Mouse (Mus musculus): ENCODE measurements around the gene Alcam. TPM values are rescaled to one million over a fixed set of nuclear protein-coding genes. Genes with fewer than 3 reads are reported as not detected.

The Alcam gene
- polyA plus RNA-seq (2016; fragmentation: Nextera tagmentation; extraction: Ambion mirVana): 36.4 and 38.6 TPM in 2 replicates

GRCm38 (mm10) chr16:52453971-52454514, at the start of gene Alcam:
Gene Alcam, minus strand, starts transcription at chr16:52454074.
- Histone ChIP-seq H3K4me3 (peak within 1 kb of the TSS; percentile 44), H3K27me3 (peaks cover 13% of the 10 kb centered on the region; the same call in 1 of the 2 replicates), H3K9me3 (replicated peaks) (no peaks in the 10 kb centered on the region), H3K4me1 (peaks cover 29% of the 10 kb centered on the region), H3K27ac (peak within 1 kb of the TSS; percentile 35; the same call in 1 of the 2 replicates), H3K36me3 (no peaks in the 10 kb centered on the region), H3K9ac (peak within 1 kb of the TSS; percentile 45), H3K4me2 (replicated peaks) (peak within 1 kb of the TSS; percentile 84)
- no peak for ATAC-seq (ENCODE audit: low FRiP score)
- WGBS: 3% methylated on average over 14 of the region's 14 CpGs

- no peaks in the 10 kb centered on the region for H3K9me3 ChIP-seq (replicated peaks)
- no peaks in the 10 kb centered on the region for H3K4me1 ChIP-seq
- WGBS: 83% methylated on average over 4 of the region's 4 CpGs
- H3K36me3 ChIP-seq: no peaks in the 10 kb centered on the region
- H3K27ac ChIP-seq: no peak overlapping the region
- H3K27me3 ChIP-seq: no peaks in the 10 kb centered on the region
- H3K4me3 ChIP-seq: no peak overlapping the region
- H3K9ac ChIP-seq: no peak overlapping the region
- H3K4me2 ChIP-seq (replicated peaks): no peak overlapping the region
- no peak for ATAC-seq (ENCODE audit: low FRiP score)
Measured at GRCm38 (mm10) chr16:52498757-52499335, 45.0 kb upstream of the Alcam start.

- WGBS: 75% methylated on average over 1 of the region's 1 CpGs
Measured at GRCm38 (mm10) chr16:52490542-52490941, 36.7 kb upstream of the Alcam start.

GRCm38 (mm10) chr16:52474235-52474634, 20.4 kb upstream of the Alcam start:
- ATAC-seq (ENCODE audit: low FRiP score): no peak

More at GRCm38 (mm10) chr16:52490542-52490941, 36.7 kb upstream of the Alcam start:
- ATAC-seq (ENCODE audit: low FRiP score): no peak
- Histone ChIP-seq H3K9ac (no peak overlapping the region), H3K27me3 (no peaks in the 10 kb centered on the region), H3K4me3 (no peak overlapping the region), H3K27ac (no peak overlapping the region), H3K36me3 (no peaks in the 10 kb centered on the region), H3K4me2 (replicated peaks) (no peak overlapping the region), H3K4me1 (no peaks in the 10 kb centered on the region), H3K9me3 (replicated peaks) (no peaks in the 10 kb centered on the region)

GRCm38 (mm10) chr16:52473089-52473488, 19.2 kb upstream of the Alcam start:
- WGBS: 92% methylated on average over 2 of the region's 2 CpGs
- H3K4me1 ChIP-seq: no peaks in the 10 kb centered on the region
- H3K27ac ChIP-seq: no peak overlapping the region
- H3K36me3 ChIP-seq: no peaks in the 10 kb centered on the region
- no peak for ATAC-seq (ENCODE audit: low FRiP score)
- no peaks in the 10 kb centered on the region for H3K9me3 ChIP-seq (replicated peaks)
- H3K4me3 ChIP-seq: no peak overlapping the region
- H3K27me3 ChIP-seq: no peaks in the 10 kb centered on the region
- H3K9ac ChIP-seq: no peak overlapping the region
- H3K4me2 ChIP-seq (replicated peaks): no peak overlapping the region

More at GRCm38 (mm10) chr16:52474235-52474634, 20.4 kb upstream of the Alcam start:
- Histone ChIP-seq H3K27ac (no peak overlapping the region), H3K9me3 (replicated peaks) (no peaks in the 10 kb centered on the region), H3K9ac (no peak overlapping the region), H3K4me3 (no peak overlapping the region), H3K4me1 (no peaks in the 10 kb centered on the region), H3K4me2 (replicated peaks) (no peak overlapping the region), H3K27me3 (no peaks in the 10 kb centered on the region), H3K36me3 (no peaks in the 10 kb centered on the region)
- WGBS: 83% methylated on average over 4 of the region's 4 CpGs

GRCm38 (mm10) chr16:52472635-52473034, 18.8 kb upstream of the Alcam start:
- Histone ChIP-seq H3K4me1 (no peaks in the 10 kb centered on the region), H3K27me3 (no peaks in the 10 kb centered on the region), H3K9ac (no peak overlapping the region), H3K27ac (no peak overlapping the region), H3K4me3 (no peak overlapping the region), H3K36me3 (no peaks in the 10 kb centered on the region), H3K4me2 (replicated peaks) (no peak overlapping the region), H3K9me3 (replicated peaks) (no peaks in the 10 kb centered on the region)
- 92% methylated on average over 3 of the region's 3 CpGs for WGBS
- ATAC-seq (ENCODE audit: low FRiP score): no peak

GRCm38 (mm10) chr16:52472059-52472458, 18.2 kb upstream of the Alcam start:
- no peak overlapping the region for H3K27ac ChIP-seq
- H3K9ac ChIP-seq: no peak overlapping the region
- H3K4me3 ChIP-seq: no peak overlapping the region
- H3K4me1 ChIP-seq: no peaks in the 10 kb centered on the region
- ATAC-seq (ENCODE audit: low FRiP score): no peak
- no peaks in the 10 kb centered on the region for H3K9me3 ChIP-seq (replicated peaks)
- H3K4me2 ChIP-seq (replicated peaks): no peak overlapping the region
- H3K36me3 ChIP-seq: no peaks in the 10 kb centered on the region
- H3K27me3 ChIP-seq: no peaks in the 10 kb centered on the region

- WGBS: 75% methylated on average over 2 of the region's 2 CpGs
- H3K9ac ChIP-seq: no peak overlapping the region
- H3K27ac ChIP-seq: no peak overlapping the region
- H3K36me3 ChIP-seq: no peaks in the 10 kb centered on the region
- no peak overlapping the region for H3K4me3 ChIP-seq
- H3K4me1 ChIP-seq: no peaks in the 10 kb centered on the region
- H3K4me2 ChIP-seq (replicated peaks): no peak overlapping the region
- H3K9me3 ChIP-seq (replicated peaks): no peaks in the 10 kb centered on the region
- no peak for ATAC-seq (ENCODE audit: low FRiP score)
- H3K27me3 ChIP-seq: no peaks in the 10 kb centered on the region
Measured at GRCm38 (mm10) chr16:52470881-52471280, 17.0 kb upstream of the Alcam start.

- Histone ChIP-seq H3K36me3 (no peaks in the 10 kb centered on the region), H3K4me1 (no peaks in the 10 kb centered on the region), H3K4me3 (no peak overlapping the region), H3K27ac (no peak overlapping the region), H3K4me2 (replicated peaks) (no peak overlapping the region), H3K27me3 (no peaks in the 10 kb centered on the region), H3K9me3 (replicated peaks) (no peaks in the 10 kb centered on the region), H3K9ac (no peak overlapping the region)
- ATAC-seq (ENCODE audit: low FRiP score): no peak
- 84% methylated on average over 3 of the region's 3 CpGs for WGBS
Measured at GRCm38 (mm10) chr16:52470226-52470625, 16.4 kb upstream of the Alcam start.

- H3K36me3 ChIP-seq: no peaks in the 10 kb centered on the region
- H3K9me3 ChIP-seq (replicated peaks): no peaks in the 10 kb centered on the region
- no peaks in the 10 kb centered on the region for H3K4me1 ChIP-seq
- H3K4me2 ChIP-seq (replicated peaks): no peak overlapping the region
- no peak overlapping the region for H3K4me3 ChIP-seq
- ATAC-seq (ENCODE audit: low FRiP score): no peak
- no peak overlapping the region for H3K9ac ChIP-seq
- no peaks in the 10 kb centered on the region for H3K27me3 ChIP-seq
- no peak overlapping the region for H3K27ac ChIP-seq
Measured at GRCm38 (mm10) chr16:52468426-52468825, 14.6 kb upstream of the Alcam start.

GRCm38 (mm10) chr16:52466770-52467169, 12.9 kb upstream of the Alcam start:
- 80% methylated on average over 6 of the region's 6 CpGs for WGBS
- H3K27me3 ChIP-seq: no peaks in the 10 kb centered on the region
- ATAC-seq (ENCODE audit: low FRiP score): no peak
- no peak overlapping the region for H3K4me2 ChIP-seq (replicated peaks)
- H3K9me3 ChIP-seq (replicated peaks): no peaks in the 10 kb centered on the region
- no peak overlapping the region for H3K27ac ChIP-seq
- H3K4me3 ChIP-seq: no peak overlapping the region
- no peaks in the 10 kb centered on the region for H3K4me1 ChIP-seq
- H3K36me3 ChIP-seq: no peaks in the 10 kb centered on the region
- H3K9ac ChIP-seq: no peak overlapping the region

- Histone ChIP-seq H3K27ac (no peak overlapping the region), H3K4me1 (no peaks in the 10 kb centered on the region), H3K4me3 (no peak overlapping the region), H3K27me3 (no peaks in the 10 kb centered on the region), H3K9me3 (replicated peaks) (no peaks in the 10 kb centered on the region), H3K4me2 (replicated peaks) (no peak overlapping the region), H3K9ac (no peak overlapping the region), H3K36me3 (no peaks in the 10 kb centered on the region)
- 77% methylated on average over 1 of the region's 1 CpGs for WGBS
- no peak for ATAC-seq (ENCODE audit: low FRiP score)
Measured at GRCm38 (mm10) chr16:52464597-52464996, 10.7 kb upstream of the Alcam start.
